In the genomic region with DNA sequence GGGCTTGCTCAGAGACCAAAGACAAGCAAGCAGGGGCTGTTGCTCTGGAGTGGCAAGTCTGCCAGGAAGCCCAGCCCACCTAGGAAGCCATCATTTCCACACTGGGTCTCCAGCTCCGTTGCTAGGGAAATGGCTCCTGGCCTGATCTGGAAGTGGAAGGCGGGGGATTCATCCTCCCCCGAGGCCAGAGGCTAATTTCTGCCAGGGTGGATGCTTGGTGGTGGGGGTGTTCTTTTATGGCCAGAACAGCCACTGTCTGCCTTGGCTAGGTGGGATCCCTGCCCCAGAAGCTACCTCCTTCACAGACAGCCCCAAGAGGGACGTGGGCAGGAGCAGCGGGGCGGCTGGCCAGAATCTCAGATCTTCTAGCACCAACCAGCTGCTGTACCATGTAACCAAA, we compare ENCODE assay signal across 8 mouse cellular contexts. TPM values are rescaled to one million over a fixed set of nuclear protein-coding genes. Genes with fewer than 3 reads are reported as not detected.
A peak's percentile ranks its signal among the peaks of the same experiment; 100 is the strongest.
DNase-seq lines count a peak whose midpoint lies in the region; ATAC-seq and TF ChIP-seq lines count a peak whose summit lies in the region.

No protein-coding gene starts in this region.

- no peak overlapping the region for H3K4me2 ChIP-seq in intestine, embryonic 15.5 days (replicated peaks)
- no peak overlapping the region for H3K4me2 ChIP-seq in intestine, postnatal 0 days (replicated peaks; ENCODE audit: low read depth)
- H3K4me2 ChIP-seq in embryonic facial prominence, embryonic 13.5 days = peak overlapping the region; percentile 7
- H3K4me2 ChIP-seq in midbrain, embryonic 13.5 days (replicated peaks) = peak overlapping the region; percentile 38

- DNase-seq in hindbrain, embryonic 10.5 days (ENCODE audit: low spot score) = no peak
- no peak for DNase-seq in testis, postnatal 14 days (ENCODE audit: low spot score)
- no peak for DNase-seq in testis, postnatal 10 days (ENCODE audit: low spot score)
- no peak for DNase-seq in embryo, embryonic 11 days

- no peak overlapping the region for H3K4me3 ChIP-seq in intestine, embryonic 15.5 days (replicated peaks)
- H3K4me3 ChIP-seq in intestine, postnatal 0 days (ENCODE audit: low read depth, low read length) = no peak overlapping the region
- H3K4me3 ChIP-seq in embryonic facial prominence, embryonic 13.5 days = no peak overlapping the region
- no peak overlapping the region for H3K4me3 ChIP-seq in hindbrain, embryonic 10.5 days
- H3K4me3 ChIP-seq in midbrain, embryonic 13.5 days (replicated peaks) = no peak overlapping the region

- H3K27ac ChIP-seq in intestine, embryonic 15.5 days = peak overlapping the region; percentile 36; the same call in 1 of the 2 replicates
- H3K27ac ChIP-seq in intestine, postnatal 0 days (ENCODE audit: low read depth, low read length) = no peak overlapping the region
- H3K27ac ChIP-seq in embryonic facial prominence, embryonic 13.5 days = peak overlapping the region; percentile 51
- peak overlapping the region; percentile 60 for H3K27ac ChIP-seq in hindbrain, embryonic 10.5 days
- peak overlapping the region; percentile 79 for H3K27ac ChIP-seq in midbrain, embryonic 13.5 days

- no peaks in the 10 kb centered on the region for H3K9me3 ChIP-seq in intestine, embryonic 15.5 days
- H3K9me3 ChIP-seq in intestine, postnatal 0 days (ENCODE audit: control insufficient read depth) = no peaks in the 10 kb centered on the region
- no peaks in the 10 kb centered on the region for H3K9me3 ChIP-seq in embryonic facial prominence, embryonic 13.5 days
- H3K9me3 ChIP-seq in hindbrain, embryonic 10.5 days = no peaks in the 10 kb centered on the region
- no peaks in the 10 kb centered on the region for H3K9me3 ChIP-seq in midbrain, embryonic 13.5 days

- 53% methylated on average over 6 of the region's 6 CpGs for WGBS in intestine, embryonic 15.5 days
- WGBS in intestine, postnatal 0 days = 66% methylated on average over 6 of the region's 6 CpGs
- 40% methylated on average over 6 of the region's 6 CpGs for WGBS in embryonic facial prominence, embryonic 13.5 days
- 61% methylated on average over 6 of the region's 6 CpGs for WGBS in hindbrain, embryonic 10.5 days
- 39% methylated on average over 6 of the region's 6 CpGs for WGBS in midbrain, embryonic 13.5 days

- peaks cover 20% of the 10 kb centered on the region for H3K36me3 ChIP-seq in intestine, embryonic 15.5 days
- H3K36me3 ChIP-seq in intestine, postnatal 0 days (ENCODE audit: control insufficient read depth, insufficient read depth) = peaks cover 25% of the 10 kb centered on the region
- peaks cover 28% of the 10 kb centered on the region for H3K36me3 ChIP-seq in embryonic facial prominence, embryonic 13.5 days
- peaks cover 47% of the 10 kb centered on the region for H3K36me3 ChIP-seq in hindbrain, embryonic 10.5 days
- H3K36me3 ChIP-seq in midbrain, embryonic 13.5 days = peaks cover 33% of the 10 kb centered on the region

- 0 out of 2 replicates have a peak overlapping the region, but pooled peaks have one; percentile 10 for H3K9ac ChIP-seq in intestine, embryonic 15.5 days
- H3K9ac ChIP-seq in intestine, postnatal 0 days (ENCODE audit: low read depth, low read length) = no peak overlapping the region
- H3K9ac ChIP-seq in embryonic facial prominence, embryonic 13.5 days = peak overlapping the region; percentile 54
- peak overlapping the region; percentile 55 for H3K9ac ChIP-seq in midbrain, embryonic 13.5 days (replicated peaks)

- no peaks in the 10 kb centered on the region for H3K27me3 ChIP-seq in intestine, embryonic 15.5 days (replicated peaks)
- H3K27me3 ChIP-seq in intestine, postnatal 0 days (replicated peaks; ENCODE audit: control insufficient read depth, insufficient read depth, low read length) = no peaks in the 10 kb centered on the region
- H3K27me3 ChIP-seq in embryonic facial prominence, embryonic 13.5 days = no peaks in the 10 kb centered on the region
- H3K27me3 ChIP-seq in hindbrain, embryonic 10.5 days (ENCODE audit: insufficient read depth, poor library complexity, severe bottlenecking) = no peaks in the 10 kb centered on the region; the same call in 1 of the 2 replicates
- no peaks in the 10 kb centered on the region for H3K27me3 ChIP-seq in midbrain, embryonic 13.5 days

- no peak for ATAC-seq in intestine, embryonic 15.5 days
- ATAC-seq in intestine, postnatal 0 days = no peak
- no peak for ATAC-seq in embryonic facial prominence, embryonic 13.5 days (ENCODE audit: insufficient number of reproducible peaks, insufficient read depth, low FRiP score, low TSS enrichment, low read depth)
- no peak for ATAC-seq in midbrain, embryonic 13.5 days

- no peak for TF ChIP-seq CTCF in intestine, postnatal 0 days (IDR thresholded peaks at IDR 0.05; ENCODE audit: low read depth)

- H3K4me1 ChIP-seq in intestine, embryonic 15.5 days (replicated peaks) = peaks cover 54% of the 10 kb centered on the region
- H3K4me1 ChIP-seq in intestine, postnatal 0 days (replicated peaks; ENCODE audit: control insufficient read depth, insufficient read depth, low read length) = peaks cover 11% of the 10 kb centered on the region; the same call in 1 of the 2 replicates
- H3K4me1 ChIP-seq in embryonic facial prominence, embryonic 13.5 days = peaks cover 64% of the 10 kb centered on the region
- peaks cover 83% of the 10 kb centered on the region for H3K4me1 ChIP-seq in hindbrain, embryonic 10.5 days (replicated peaks)
- H3K4me1 ChIP-seq in midbrain, embryonic 13.5 days (replicated peaks) = peaks cover 63% of the 10 kb centered on the region

RNA-seq across cellular contexts. Expression of a gene that starts 4.1 kb away (rescaled TPM):
- polyA plus RNA-seq in intestine, embryonic 15.5 days (2015; fragmentation: Nextera tagmentation; extraction: Ambion mirVana) = 23.3 and 24.7 TPM in 2 replicates
- 8.7 and 9.6 TPM in 2 replicates for polyA plus RNA-seq in intestine, postnatal 0 days (2015; fragmentation: Nextera tagmentation; extraction: Ambion mirVana)
- polyA plus RNA-seq in embryonic facial prominence, embryonic 13.5 days (2015; fragmentation: Nextera tagmentation; extraction: Ambion mirVana) = 31.8 and 33.7 TPM in 2 replicates
- 40.8 and 44.4 TPM in 2 replicates for polyA plus RNA-seq in hindbrain, embryonic 10.5 days (2016; fragmentation: Nextera tagmentation; extraction: Ambion mirVana)
- 37.7 and 40.6 TPM in 2 replicates for polyA plus RNA-seq in midbrain, embryonic 13.5 days (2015; fragmentation: Nextera tagmentation; extraction: Ambion mirVana)

RNA-seq across cellular contexts. Expression of a gene that starts 31.4 kb away (rescaled TPM):
- 4.6 and 4.8 TPM in 2 replicates for polyA plus RNA-seq in intestine, embryonic 15.5 days (2015; fragmentation: Nextera tagmentation; extraction: Ambion mirVana)
- 2.5 TPM in 2 replicates for polyA plus RNA-seq in intestine, postnatal 0 days (2015; fragmentation: Nextera tagmentation; extraction: Ambion mirVana)
- polyA plus RNA-seq in embryonic facial prominence, embryonic 13.5 days (2015; fragmentation: Nextera tagmentation; extraction: Ambion mirVana) = 4.4 and 4.9 TPM in 2 replicates
- polyA plus RNA-seq in hindbrain, embryonic 10.5 days (2016; fragmentation: Nextera tagmentation; extraction: Ambion mirVana) = 10.4 and 17.2 TPM in 2 replicates
- 13.2 and 13.7 TPM in 2 replicates for polyA plus RNA-seq in midbrain, embryonic 13.5 days (2015; fragmentation: Nextera tagmentation; extraction: Ambion mirVana)

RNA-seq across cellular contexts. Expression of a gene that starts 40.3 kb away (rescaled TPM):
- polyA plus RNA-seq in intestine, embryonic 15.5 days (2015; fragmentation: Nextera tagmentation; extraction: Ambion mirVana) = 9.5 and 10.3 TPM in 2 replicates
- 8.3 and 8.4 TPM in 2 replicates for polyA plus RNA-seq in intestine, postnatal 0 days (2015; fragmentation: Nextera tagmentation; extraction: Ambion mirVana)
- 12.3 and 13.2 TPM in 2 replicates for polyA plus RNA-seq in embryonic facial prominence, embryonic 13.5 days (2015; fragmentation: Nextera tagmentation; extraction: Ambion mirVana)
- polyA plus RNA-seq in hindbrain, embryonic 10.5 days (2016; fragmentation: Nextera tagmentation; extraction: Ambion mirVana) = 19.1 and 20.3 TPM in 2 replicates
- 20.2 and 21.9 TPM in 2 replicates for polyA plus RNA-seq in midbrain, embryonic 13.5 days (2015; fragmentation: Nextera tagmentation; extraction: Ambion mirVana)

Comparison
In these comparisons a context has a peak if more than half of its experiments do, and no peak if none do; other contexts are left out.
1. H3K4me2 ChIP-seq: peak in embryonic facial prominence, embryonic 13.5 days (single experiment) and midbrain, embryonic 13.5 days (single experiment); none in intestine, embryonic 15.5 days (single experiment) and intestine, postnatal 0 days (single experiment).